Mouse (Mus musculus) C2C12 (cell line): ENCODE measurements around the gene Hacd3.

ENCODE experiments used
- CTCF ChIP-seq: IDR thresholded peaks from one replicate; pipeline ENCODE4 v1.5.1; 2011; ENCODE audit not compliant: control insufficient read depth, insufficient read depth, insufficient read length
- FOSL1 ChIP-seq: IDR thresholded peaks from one replicate; pipeline ENCODE4 v1.8.0; 2011; ENCODE audit warnings: mild to moderate bottlenecking, low read length; ENCODE audit not compliant: poor library complexity, insufficient read depth, severe bottlenecking
- MAX ChIP-seq: IDR thresholded peaks from one replicate; pipeline ENCODE4 v1.6.1; 2011; ENCODE audit warnings: mild to moderate bottlenecking, control low read depth
- MYOG ChIP-seq: IDR thresholded peaks from one replicate; pipeline ENCODE4 v1.6.1; 2011; ENCODE audit not compliant: control insufficient read depth, insufficient read length; ENCODE audit errors: extremely low read depth
- USF1 ChIP-seq: IDR thresholded peaks from one replicate; pipeline ENCODE4 v1.6.1; 2011; ENCODE audit warnings: low read depth, mild to moderate bottlenecking, control low read depth, moderate library complexity

DNA sequence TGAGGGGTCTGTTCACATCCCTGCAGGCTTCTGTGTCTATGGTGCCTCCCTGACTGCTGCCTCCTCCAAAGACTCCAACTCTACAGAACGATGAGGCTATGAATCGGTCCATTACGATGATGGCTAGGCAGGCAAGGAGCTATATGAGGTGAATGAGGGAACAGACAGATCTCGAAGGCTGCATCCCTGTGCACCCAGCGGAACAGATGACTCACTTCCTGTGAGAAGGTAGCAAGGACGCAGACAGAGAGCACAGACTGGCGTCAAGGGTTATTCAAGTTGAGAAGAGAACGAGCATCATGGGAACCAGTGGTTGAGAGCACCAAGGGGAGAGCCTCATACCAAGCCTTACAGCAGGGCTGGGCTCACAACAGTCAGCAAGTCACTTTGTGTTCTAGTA, 10.9 kb downstream of the Hacd3 start:
- TF ChIP-seq USF1 (no peak), MAX (no peak), CTCF (no peak), FOSL1 (no peak), MYOG (no peak)
